Mouse (Mus musculus): ENCODE measurements at regions not wholly inside any gene's neighbourhood (a gene's known extent, or its start where the extent isn't known, plus 50 kb on each side); places are given as distances from the start of the nearest gene placed in this dataset.

DNA sequence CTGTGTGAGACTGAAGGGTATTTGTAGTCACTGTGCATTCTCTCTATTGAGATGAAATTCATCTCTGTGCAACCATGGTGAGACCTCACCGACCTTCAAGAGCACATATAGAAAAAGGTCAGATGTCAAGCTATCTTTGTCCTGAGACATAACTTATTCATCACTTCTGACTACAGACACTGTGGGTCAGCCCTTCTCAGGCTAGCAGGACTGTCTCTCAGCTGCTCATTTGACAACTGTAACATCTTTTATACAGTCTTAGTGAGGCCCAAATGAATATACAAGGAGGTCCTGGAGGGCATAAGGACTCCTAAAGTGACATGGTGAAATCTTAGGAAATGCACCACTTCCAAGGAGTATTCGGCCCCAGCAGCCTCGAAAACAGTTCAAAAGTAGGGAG lies 877.1 kb downstream of the Rapgef2 start:
- TF ChIP-seq CTCF (IDR thresholded peaks at IDR 0.05; ENCODE audit: low read depth), result no peak
- TF ChIP-seq EP300 (IDR thresholded peaks at IDR 0.05; ENCODE audit: low read depth), result no peak
